Mouse (Mus musculus) olfactory bulb, adult 2 months (tissue): ENCODE results near the gene Usp46. TPM values are rescaled to one million over a fixed set of nuclear protein-coding genes. Genes with fewer than 3 reads are reported as not detected.
"Not testable (repeated sequence)": the region's sequence is repeated elsewhere in the genome, so short reads cannot be mapped to it uniquely, and the experiment has no call there.

ENCODE experiments used
- H3K27ac ChIP-seq: fragments of 200-500 bp; 2 replicates; pipeline ENCODE4 v1.5.1; 2012; ENCODE audit warnings: low read depth, low read length; ENCODE audit not compliant: insufficient read depth
- H3K4me1 ChIP-seq: fragments of 200-500 bp; 2 replicates; pipeline ENCODE4 v1.6.1; 2012; ENCODE audit warnings: low read length; ENCODE audit not compliant: control insufficient read depth, insufficient read depth
- H3K4me3 ChIP-seq: fragments of 200-500 bp; 2 replicates; pipeline ENCODE4 v1.5.1; 2012; ENCODE audit warnings: mild to moderate bottlenecking, low read depth, low read length, moderate library complexity; ENCODE audit not compliant: insufficient read depth
- CTCF ChIP-seq: fragments of 200-500 bp; IDR thresholded peaks from 2 replicates; pipeline ENCODE4 v1.5.1; 2012; ENCODE audit warnings: low read depth, mild to moderate bottlenecking, low read length, moderate library complexity; ENCODE audit not compliant: insufficient read depth
- POLR2A ChIP-seq: fragments of 200-500 bp; IDR thresholded peaks from 2 replicates; pipeline ENCODE4 v1.6.1; 2012; ENCODE audit warnings: mild to moderate bottlenecking, low read depth, low read length, moderate library complexity; ENCODE audit not compliant: insufficient read depth
- WGBS: fragments of 180-500 bp; shearing (Covaris S2); methylation state at CpG from one replicate; pipeline ENCODE4 v1.1.7; 2018; 5-methylcytosine and 5-hydroxymethylcytosine counted together
- polyA plus RNA-seq: library from polyadenylated mRNA; stranded (reverse); fragments of >200 nt; gene quantifications from 2 replicates; pipeline ENCODE4 v1.2.4, GENCODE M21; 2012; ENCODE audit warnings: low replicate concordance; ENCODE audit not compliant: missing spikeins, insufficient read depth, insufficient read length

The Usp46 gene
- polyA plus RNA-seq, 1 experiment: 164 TPM

GRCm38 (mm10) chr5:73987777-73988560, 80.3 kb downstream of the Usp46 start:
- Histone ChIP-seq H3K27ac (no peak overlapping the region), H3K4me1 (no peaks in the 10 kb centered on the region), H3K4me3 (no peak overlapping the region)
- 81% methylated on average over 13 of the region's 13 CpGs for WGBS
- TF ChIP-seq CTCF: no peak
- no peak for TF ChIP-seq POLR2A

- Histone ChIP-seq H3K4me1 (no peaks in the 10 kb centered on the region; the same call in 1 of the 2 replicates), H3K4me3 (no peak overlapping the region), H3K27ac (no peak overlapping the region)
- no peak for TF ChIP-seq POLR2A
- TF ChIP-seq CTCF: no peak
- WGBS: 88% methylated on average over 11 of the region's 11 CpGs
Observed at GRCm38 (mm10) chr5:73977426-73977825, 90.8 kb downstream of the Usp46 start.

DNA sequence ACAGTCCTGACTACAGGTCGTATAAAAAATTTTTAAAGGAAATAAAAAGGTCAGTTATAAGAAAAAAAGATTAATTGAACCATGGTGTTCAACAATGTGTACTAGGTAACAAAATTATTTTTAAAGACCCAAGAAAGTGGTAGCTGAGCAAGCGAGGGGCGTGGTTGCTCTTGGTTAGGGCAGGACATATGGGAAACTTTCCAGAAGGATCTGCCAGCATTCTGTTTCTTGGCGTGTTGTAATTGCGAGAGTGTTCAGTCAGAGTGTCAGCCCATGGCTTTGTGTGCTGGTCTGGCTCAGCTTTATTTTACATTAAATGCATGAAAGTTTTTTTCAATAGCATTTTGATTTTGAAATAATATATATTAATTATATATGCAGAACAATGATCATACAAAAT, 96.5 kb downstream of the Usp46 start:
- WGBS: 46% methylated on average over 5 of the region's 5 CpGs

DNA sequence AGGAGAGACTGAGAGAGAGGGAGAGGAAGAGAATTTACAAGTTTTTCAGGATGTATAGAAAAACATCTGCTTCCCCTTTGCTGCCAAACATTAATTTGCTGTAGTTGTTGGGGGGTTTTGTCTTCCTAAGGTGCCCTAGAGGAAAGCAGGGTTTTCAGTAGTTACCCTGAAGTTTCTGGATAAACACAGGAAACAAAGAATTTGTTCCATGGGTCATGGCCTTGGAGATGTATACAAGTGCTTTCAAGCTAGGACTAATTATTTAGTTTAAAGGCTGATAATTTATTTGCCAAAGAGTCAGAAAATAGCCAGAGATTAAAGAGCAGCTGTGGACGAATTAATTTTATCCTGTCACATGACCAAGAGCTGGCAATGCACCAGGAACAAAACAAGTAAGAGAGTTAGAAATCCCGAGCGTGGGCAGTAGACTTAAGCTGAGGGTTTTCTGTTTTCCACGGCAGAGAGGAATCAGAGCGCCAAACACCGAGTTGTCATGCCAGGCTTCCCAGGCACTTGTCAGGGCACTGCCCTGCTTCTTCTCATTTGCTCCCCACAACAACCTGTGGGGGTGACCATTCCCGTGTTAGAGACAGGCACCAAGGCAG, 98.1 kb downstream of the Usp46 start:
- H3K4me3 ChIP-seq: no peak overlapping the region
- peaks cover 13% of the 10 kb centered on the region for H3K4me1 ChIP-seq
- WGBS: 7% methylated on average over 7 of the region's 7 CpGs
- H3K27ac ChIP-seq: peak overlapping the region; percentile 86
- no peak for TF ChIP-seq POLR2A
- TF ChIP-seq CTCF: no peak

More for the DNA sequence above, 96.5 kb downstream of the Usp46 start:
- TF ChIP-seq POLR2A (no peak), CTCF (no peak)
- Histone ChIP-seq H3K4me1 (peaks cover 13% of the 10 kb centered on the region), H3K4me3 (no peak overlapping the region), H3K27ac (peak overlapping the region; percentile 62; the same call in 1 of the 2 replicates)

DNA sequence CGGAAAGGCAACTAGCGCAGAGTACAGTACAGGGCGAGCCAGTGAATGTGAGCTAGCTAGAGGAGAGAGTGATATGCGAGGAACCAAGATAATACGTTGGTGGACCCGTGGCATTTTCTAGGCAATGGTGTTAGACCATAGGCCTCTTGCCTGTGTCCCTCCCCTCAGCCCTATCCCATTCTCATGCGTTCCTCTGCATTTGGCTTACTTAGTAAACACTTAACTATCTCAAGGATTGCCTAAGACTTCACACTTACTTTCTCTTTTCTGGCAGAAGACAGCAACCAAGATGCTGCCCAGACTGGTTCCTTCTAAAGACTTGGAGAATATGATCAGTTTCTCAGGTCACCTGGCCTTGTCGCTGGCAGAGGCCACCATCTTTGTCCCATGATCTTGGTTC, 98.9 kb downstream of the Usp46 start:
- TF ChIP-seq POLR2A (no peak), CTCF (no peak)
- Histone ChIP-seq H3K4me1 (peaks cover 13% of the 10 kb centered on the region), H3K4me3 (no peak overlapping the region), H3K27ac (peak overlapping the region; percentile 82)
- WGBS: 82% methylated on average over 8 of the region's 8 CpGs

DNA sequence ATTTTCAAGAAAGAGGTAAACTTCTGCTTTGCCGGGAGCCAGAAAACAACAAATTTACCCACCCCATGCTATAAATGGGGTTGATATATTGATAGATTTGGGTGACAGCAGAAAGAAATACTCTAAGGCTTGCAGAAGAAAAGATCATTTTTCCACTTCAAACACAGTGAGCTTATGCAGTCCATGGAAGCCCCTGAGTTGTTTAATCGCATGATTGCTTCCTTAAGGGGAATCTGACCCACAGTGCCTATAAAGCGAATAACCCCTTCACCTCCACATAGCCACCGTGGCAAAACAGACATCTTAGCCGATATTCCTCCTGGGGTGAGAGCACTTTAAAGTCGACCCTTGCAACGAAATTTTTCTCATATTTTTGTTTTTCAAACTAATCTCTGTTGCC, 108.5 kb downstream of the Usp46 start:
- TF ChIP-seq CTCF (no peak), POLR2A (no peak)
- WGBS: 78% methylated on average over 7 of the region's 7 CpGs
- peaks cover 5% of the 10 kb centered on the region; the same call in 1 of the 2 replicates for H3K4me1 ChIP-seq
- H3K27ac ChIP-seq: no peak overlapping the region
- H3K4me3 ChIP-seq: no peak overlapping the region

GRCm38 (mm10) chr5:73958614-73959013, 109.6 kb downstream of the Usp46 start:
- H3K27ac ChIP-seq, H3K4me1 ChIP-seq, H3K4me3 ChIP-seq: not testable (repeated sequence)
- WGBS: 98% methylated on average over 5 of the region's 5 CpGs

DNA sequence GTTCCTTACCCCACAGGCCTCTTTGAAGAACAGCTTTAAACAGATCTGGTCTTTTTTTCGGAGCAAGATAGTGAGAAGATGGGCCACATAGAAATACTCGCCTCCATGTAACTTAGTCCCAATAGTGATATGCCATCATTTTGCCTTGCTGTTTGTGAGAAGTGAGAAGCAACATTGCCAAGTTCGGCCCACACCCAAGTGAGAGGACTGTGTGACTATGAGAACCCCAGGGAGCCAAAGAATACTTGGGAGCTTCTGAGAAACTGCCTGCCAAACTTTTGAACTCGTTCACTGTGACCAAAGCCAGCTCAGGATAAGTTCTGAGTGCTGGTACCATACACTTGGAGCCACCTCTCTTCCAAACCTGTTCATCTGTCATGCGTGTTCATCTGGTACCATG, 110.1 kb downstream of the Usp46 start:
- no peak overlapping the region for H3K27ac ChIP-seq
- WGBS: 95% methylated on average over 5 of the region's 5 CpGs
- TF ChIP-seq POLR2A: no peak
- TF ChIP-seq CTCF: no peak
- no peak overlapping the region for H3K4me3 ChIP-seq
- peaks cover 5% of the 10 kb centered on the region; the same call in 1 of the 2 replicates for H3K4me1 ChIP-seq

GRCm38 (mm10) chr5:73955691-73956090, 112.5 kb downstream of the Usp46 start:
- H3K27ac ChIP-seq: no peak overlapping the region
- WGBS: 92% methylated on average over 3 of the region's 3 CpGs
- H3K4me3 ChIP-seq: no peak overlapping the region
- TF ChIP-seq CTCF (no peak), POLR2A (no peak)
- H3K4me1 ChIP-seq: peaks cover 11% of the 10 kb centered on the region; the same call in 1 of the 2 replicates
